Mouse (Mus musculus): ENCODE data around the gene Abcc4. TPM values are rescaled to one million over a fixed set of nuclear protein-coding genes. Genes with fewer than 3 reads are reported as not detected.

Abcc4 gene
- polyA plus RNA-seq, 2 experiments from 2014 or later = 8.0 to 8.9 TPM

DNA sequence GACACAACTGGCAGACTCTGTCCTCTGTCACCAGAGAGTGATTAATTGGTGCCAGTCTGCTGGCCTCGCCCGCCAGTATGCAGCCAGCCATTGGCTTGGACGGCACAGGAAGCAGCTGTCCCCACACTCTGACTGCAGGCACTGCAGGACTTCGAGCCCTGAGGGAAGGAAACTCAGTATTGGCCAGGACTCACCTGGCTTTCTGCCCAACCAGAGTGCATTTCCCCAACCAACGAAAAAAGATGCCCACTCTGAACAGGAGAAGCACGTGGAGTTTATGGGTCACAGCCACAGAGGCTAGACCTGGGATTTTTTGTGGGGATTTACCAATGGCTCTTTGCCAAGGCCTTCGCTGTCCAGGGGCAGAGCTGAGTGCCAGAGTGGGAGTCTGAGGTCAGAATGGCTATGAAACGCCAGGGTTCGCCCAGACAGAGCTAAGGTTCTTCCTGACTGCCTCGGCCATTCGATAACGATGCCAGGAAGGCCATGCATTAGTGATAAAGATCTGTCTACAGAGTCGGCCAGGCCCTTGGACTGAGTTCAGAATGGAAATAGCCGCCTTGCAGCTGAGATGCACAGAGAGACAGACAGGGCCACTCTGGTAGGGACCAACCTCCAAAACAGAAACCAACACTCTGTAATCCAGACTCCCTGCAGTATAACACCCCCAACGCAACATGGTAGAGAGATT lies 70.4 kb downstream of the Abcc4 start:
- no peak for ATAC-seq

DNA sequence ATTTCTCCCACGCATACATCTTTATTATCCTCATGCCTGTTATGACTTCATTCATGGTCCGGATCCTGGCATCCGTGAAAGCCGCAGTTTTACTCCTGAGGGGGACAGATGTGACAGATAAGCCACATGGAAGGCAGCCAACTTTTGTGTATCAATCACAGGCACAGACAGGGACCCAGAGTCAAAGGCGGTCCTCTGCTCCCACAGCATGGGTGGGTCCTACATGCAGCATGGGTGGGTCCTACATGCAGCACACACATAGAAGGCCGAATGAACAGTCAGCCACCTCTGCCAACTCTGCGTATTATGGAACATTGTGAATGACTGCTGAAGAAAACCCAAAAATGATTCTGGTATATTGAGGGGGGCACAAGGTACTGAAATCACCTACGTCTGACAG lies 76.4 kb downstream of the Abcc4 start:
- ATAC-seq = no peak

- ATAC-seq = no peak
Measured at GRCm38 (mm10) chr14:118621449-118621789, 84.6 kb downstream of the Abcc4 start.

GRCm38 (mm10) chr14:118620773-118621448 lies 85.1 kb downstream of the Abcc4 start:
- no peak for ATAC-seq

DNA sequence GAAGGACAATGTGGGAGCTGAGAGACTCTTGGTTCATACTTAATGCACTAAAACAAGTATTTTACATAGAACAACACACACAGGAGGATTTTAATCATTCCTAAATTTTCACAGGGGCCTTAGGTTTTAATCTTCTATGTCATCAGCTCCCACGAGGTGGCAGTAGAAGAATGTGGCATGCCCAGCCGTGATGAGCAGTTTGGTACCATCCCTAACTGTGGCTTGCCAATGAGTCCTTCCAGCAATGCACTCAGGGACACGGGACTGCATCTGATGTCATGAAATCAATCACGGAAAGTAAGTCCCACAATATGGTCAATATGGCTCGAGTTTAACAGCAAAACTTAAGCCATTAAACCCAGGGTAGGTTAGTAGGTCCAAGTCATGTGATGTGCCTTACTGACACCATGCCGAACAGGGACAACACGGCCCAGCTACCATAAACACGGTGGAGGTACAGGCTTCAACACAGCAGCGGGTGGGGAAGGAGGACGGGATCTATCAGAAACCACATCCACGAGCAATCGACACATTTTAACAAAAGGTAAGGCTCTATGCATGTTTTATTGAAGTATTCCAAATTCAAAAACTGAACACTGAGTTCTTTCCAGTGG lies 89.2 kb downstream of the Abcc4 start:
- peak; percentile 84 for ATAC-seq

GRCm38 (mm10) chr14:118613734-118614133 lies 92.3 kb downstream of the Abcc4 start:
- ATAC-seq = no peak

- ATAC-seq = no peak
Measured at GRCm38 (mm10) chr14:118611714-118612113, 94.3 kb downstream of the Abcc4 start.

- ATAC-seq = no peak
Measured at GRCm38 (mm10) chr14:118610786-118611185, 95.2 kb downstream of the Abcc4 start.

GRCm38 (mm10) chr14:118608816-118609465 lies 97.1 kb downstream of the Abcc4 start:
- ATAC-seq = no peak

- no peak for ATAC-seq
Measured at GRCm38 (mm10) chr14:118608317-118608716, 97.7 kb downstream of the Abcc4 start.

- ATAC-seq = no peak
Measured at GRCm38 (mm10) chr14:118606476-118606875, 99.5 kb downstream of the Abcc4 start.

DNA sequence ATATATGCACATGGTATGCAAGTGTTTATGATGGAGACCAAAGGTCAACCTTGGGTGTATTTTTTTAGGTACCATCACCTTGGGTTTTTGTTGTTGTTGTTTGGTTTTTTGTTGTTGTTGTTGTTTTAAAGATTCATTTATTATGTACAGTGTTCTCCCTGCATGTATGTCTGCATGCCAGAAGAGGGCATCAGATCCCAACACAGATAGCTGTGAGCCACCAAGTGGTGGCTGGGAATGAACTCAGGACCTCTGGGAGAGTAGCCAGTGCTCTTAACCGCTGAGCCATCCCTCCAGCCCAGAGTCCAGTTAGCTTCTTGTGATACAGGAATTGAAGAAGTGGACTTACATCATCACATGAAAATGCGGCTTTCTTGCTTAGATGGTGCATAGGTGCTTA lies 101.1 kb downstream of the Abcc4 start:
- ATAC-seq = no peak

DNA sequence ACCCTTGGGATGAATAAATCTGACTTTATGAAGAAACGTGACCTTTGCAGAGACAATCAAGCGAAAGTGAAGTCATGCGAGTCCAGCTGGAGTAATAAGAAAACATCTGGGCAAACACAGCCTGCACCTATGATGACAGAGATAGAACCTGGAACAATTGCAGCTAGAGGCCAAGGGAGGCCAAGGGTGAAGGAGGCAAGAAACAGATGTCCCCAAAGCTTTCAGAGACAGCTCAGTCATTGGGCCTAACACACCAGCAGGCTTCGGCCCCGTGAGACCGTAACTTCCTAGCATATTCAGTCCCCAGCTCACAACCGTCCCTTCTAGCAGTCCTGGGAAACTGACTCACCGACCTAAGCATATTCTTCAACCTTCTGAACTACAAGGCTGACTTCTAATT lies 104.0 kb downstream of the Abcc4 start:
- no peak for ATAC-seq

DNA sequence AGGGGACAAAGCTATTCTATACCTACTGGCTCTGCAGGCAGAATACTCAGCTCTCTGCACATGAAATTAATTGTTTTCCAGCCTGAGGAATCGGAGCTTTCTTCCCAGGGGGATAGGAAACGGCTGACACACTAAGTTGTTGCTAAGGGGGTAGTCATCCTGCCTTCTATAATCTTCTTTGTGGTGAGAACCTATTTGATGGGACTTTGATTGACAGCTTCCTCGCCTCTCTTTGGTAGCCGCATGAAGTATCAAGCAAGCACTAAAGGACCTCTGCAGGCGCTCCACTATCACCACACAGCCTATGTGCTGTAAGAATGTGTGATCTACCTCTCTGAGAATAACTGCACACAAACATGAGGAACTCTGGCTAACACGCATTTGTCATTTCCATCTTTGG lies 105.3 kb downstream of the Abcc4 start:
- no peak for ATAC-seq

- no peak for ATAC-seq
Measured at GRCm38 (mm10) chr14:118598757-118599156, 107.3 kb downstream of the Abcc4 start.

DNA sequence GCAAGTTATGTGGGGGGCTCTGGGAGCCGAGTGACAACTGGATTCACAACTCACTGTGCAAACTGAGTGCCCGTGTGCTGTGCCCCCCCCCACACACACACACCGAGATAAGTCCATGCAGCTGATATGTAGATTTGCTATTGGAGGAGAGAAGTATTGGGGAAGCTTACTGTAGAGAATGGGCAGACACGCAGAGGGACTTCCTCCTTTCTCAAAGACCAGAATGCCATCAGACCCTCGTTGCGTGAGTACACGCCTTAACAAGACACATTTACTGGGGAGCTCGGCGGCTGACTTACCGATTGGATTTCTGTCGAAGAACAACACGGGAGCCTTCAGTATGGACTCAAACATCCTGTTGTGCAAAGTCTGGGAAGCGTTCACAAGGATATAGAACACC lies 111.6 kb downstream of the Abcc4 start:
- no peak for ATAC-seq

DNA sequence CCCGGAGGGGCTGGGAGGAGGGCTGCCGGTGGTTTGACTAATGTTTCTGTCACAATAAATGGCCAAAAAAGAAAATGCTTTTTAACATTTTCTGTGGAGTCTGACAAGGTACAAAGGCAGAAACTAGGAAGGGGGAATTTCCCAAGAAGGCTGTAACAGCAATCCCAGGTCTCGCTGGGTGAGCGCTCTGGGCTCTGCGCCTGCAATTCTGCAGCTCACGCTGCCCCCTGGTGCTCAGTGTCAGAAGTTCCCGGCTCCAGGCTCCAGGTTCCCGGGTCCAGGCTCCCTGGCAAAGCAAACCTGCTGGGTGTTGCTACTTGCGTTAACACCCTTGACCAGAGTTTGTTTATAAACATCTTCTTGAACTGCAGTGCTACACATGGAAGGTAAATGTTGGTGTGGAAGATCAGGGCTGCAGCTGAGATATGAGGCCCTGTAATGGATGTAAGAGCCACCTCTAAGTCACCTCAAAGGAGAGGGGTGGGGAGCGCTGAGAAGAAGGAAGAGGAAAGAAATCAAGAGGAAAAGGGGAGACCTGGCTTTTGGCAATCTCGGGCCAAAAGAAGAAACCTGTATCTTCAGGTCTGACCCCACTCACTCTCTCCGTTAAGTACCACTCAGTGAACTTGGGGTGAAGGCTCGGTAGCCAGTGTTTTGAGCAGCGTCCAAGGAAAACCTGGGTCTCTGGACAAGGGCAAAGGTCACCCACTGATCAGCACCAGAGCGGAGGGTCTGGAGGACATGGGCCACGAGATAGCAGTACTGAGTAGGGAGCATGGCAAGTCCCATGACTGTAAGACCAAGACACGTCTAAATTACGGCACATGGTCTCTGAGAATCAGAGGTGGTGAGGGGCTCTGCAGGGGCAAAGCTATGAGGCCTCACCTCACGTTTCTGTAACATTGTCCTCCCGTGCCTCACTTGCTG lies 114.3 kb downstream of the Abcc4 start:
- no peak for ATAC-seq

DNA sequence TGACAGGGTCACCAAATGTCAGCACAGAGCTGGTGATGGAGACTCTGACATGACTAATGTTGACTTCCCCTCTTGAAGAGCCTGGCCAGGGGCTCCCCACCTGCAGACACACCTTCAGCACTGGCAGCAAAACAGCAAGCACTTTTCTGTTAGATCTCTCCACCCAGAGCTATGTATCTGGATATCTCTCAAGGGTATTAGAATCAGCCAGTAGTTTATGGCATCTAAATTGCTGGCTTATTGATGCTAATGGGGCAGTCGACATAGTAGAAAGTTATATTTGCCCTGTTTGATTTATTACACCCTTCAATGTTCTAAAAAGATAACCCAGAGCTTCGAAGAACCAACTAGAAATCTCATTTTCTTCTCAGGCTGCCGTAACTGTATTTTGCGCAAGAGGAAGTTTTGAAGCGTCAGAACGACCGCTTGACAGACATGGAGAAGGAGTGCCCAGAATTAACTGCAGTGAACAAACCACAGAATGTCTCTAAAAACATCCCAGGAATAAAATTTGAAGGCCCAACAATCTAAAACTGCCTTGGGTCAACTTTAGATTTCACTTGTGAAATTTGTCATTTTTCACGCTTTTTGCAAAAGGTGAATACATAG lies 123.6 kb downstream of the Abcc4 start:
- no peak for ATAC-seq

DNA sequence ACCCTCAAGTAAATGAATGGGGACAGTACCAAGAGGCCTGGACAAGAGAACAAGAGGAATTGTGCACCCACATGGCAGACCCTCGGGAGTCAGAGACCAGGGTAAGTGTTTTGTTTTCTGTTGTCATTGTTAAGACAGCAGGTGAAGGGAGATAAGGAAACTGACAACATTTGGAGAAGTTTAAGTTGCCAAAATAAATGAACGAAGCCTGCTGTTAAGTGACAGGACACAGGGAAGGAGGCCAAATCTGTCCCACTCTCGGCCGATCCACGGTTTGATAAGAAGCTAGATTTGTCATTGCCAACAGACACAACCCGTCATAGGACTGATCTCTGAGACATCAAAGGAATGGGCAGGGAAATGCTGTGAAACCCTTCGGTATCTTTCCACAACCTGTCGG lies 124.3 kb downstream of the Abcc4 start:
- ATAC-seq = no peak

DNA sequence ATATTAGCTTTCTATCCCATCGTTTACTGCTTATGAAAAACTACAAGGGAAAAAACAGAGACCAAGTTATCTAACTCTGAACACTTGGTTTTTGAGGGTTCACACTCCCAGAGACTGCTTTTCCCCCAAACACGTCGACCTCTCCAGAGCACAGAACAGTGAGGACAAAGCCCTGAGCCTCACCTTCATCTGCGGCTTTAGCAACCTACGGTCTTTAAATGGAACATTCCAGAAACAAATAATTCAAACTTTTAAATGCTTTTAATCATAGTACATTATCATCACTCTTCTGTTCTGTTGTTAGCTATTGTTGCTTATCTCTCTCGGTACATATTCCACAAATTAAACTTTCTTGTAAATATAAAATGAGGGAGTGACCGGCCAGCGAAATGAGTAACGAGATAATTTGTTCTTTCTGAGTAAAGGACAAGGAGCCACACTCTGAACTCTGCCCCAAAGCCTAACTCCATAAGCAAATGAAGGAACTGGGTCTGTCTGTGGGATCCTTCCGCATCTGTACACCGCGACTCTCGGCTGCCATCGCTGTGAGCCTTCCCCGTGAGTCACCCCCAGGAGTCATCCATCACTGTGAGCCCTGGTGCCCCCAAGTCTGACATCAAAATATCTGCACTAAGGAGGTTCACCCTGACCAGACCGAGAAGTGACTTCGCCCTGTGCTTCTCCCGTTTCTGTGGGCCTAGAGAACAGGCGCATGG lies 126.8 kb downstream of the Abcc4 start:
- ATAC-seq = no peak

- ATAC-seq = no peak
Measured at GRCm38 (mm10) chr14:118577895-118578294, 128.1 kb downstream of the Abcc4 start.

All from CD4-positive, CD25-positive, alpha-beta regulatory T cell, adult 4 months (primary cell).